Mouse (Mus musculus): Measurements from ENCODE around the gene St3gal2.

DNA sequence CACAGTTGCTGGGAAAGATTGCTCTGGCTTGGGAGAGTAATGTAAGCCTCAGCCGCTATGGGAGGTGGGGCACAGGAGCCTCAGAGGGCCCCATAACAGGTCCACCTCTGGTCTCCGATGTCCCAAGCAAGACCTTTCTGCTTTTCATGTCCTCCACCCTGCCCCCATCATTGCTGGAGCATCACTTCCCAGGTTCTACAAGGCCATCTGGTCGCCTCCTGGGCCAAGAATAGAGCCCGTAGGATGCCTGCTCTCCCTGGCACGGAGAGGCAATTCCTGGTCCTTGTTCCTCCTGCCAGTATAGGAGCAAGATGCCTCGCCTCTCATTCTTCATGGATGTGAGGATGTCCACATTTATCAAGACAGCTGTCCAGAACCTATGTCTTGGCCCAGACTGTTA, 40.2 kb downstream of the St3gal2 start:
- TF ChIP-seq CTCF (IDR thresholded peaks at IDR 0.05; ENCODE audit: low read depth) (no peak), EP300 (IDR thresholded peaks at IDR 0.05; ENCODE audit: low read depth) (no peak)
